Mouse (Mus musculus) C2C12 (cell line): ENCODE measurements around the gene Opn3. TPM values are rescaled to one million over a fixed set of nuclear protein-coding genes. Genes with fewer than 3 reads are reported as not detected.
A peak's percentile ranks its signal among the peaks of the same experiment; 100 is the strongest.

Experiments
- H3K27me3 ChIP-seq: one replicate; pipeline ENCODE4 v1.6.1; 2011; ENCODE audit not compliant: control insufficient read depth, insufficient read depth, insufficient read length
- H3K36me3 ChIP-seq: one replicate; pipeline ENCODE4 v1.6.1; 2011; ENCODE audit not compliant: control insufficient read depth, insufficient read depth
- H3K4me3 ChIP-seq: one replicate; pipeline ENCODE4 v1.5.1; 2011; ENCODE audit warnings: mild to moderate bottlenecking, control low read depth; ENCODE audit not compliant: poor library complexity, insufficient read depth, severe bottlenecking
- H3K79me2 ChIP-seq: one replicate; pipeline ENCODE4 v1.6.1; 2011; ENCODE audit not compliant: control insufficient read depth, insufficient read depth
- H3K79me3 ChIP-seq: one replicate; pipeline ENCODE4 v1.6.1; 2011; ENCODE audit warnings: low read depth, control low read depth
- H3ac ChIP-seq: one replicate; pipeline ENCODE3; 2011; ENCODE audit warnings: low read depth; ENCODE audit not compliant: control insufficient read depth, insufficient read length
- CEBPB ChIP-seq: IDR thresholded peaks from one replicate; pipeline ENCODE4 v1.6.1; 2011; ENCODE audit warnings: low read depth, mild to moderate bottlenecking, control low read depth, moderate library complexity
- CTCF ChIP-seq: IDR thresholded peaks from one replicate; pipeline ENCODE4 v1.5.1; 2011; ENCODE audit not compliant: control insufficient read depth, insufficient read depth, insufficient read length
- FOSL1 ChIP-seq: IDR thresholded peaks from one replicate; pipeline ENCODE4 v1.8.0; 2011; ENCODE audit warnings: mild to moderate bottlenecking, low read length; ENCODE audit not compliant: poor library complexity, insufficient read depth, severe bottlenecking
- MAX ChIP-seq: IDR thresholded peaks from one replicate; pipeline ENCODE4 v1.6.1; 2011; ENCODE audit warnings: mild to moderate bottlenecking, control low read depth
- MYOD1 ChIP-seq: IDR thresholded peaks from one replicate; pipeline ENCODE4 v1.6.1; 2011; ENCODE audit warnings: low read depth; ENCODE audit not compliant: control insufficient read depth, insufficient read length
- MYOG ChIP-seq: IDR thresholded peaks from one replicate; pipeline ENCODE4 v1.6.1; 2011; ENCODE audit not compliant: control insufficient read depth, insufficient read length; ENCODE audit errors: extremely low read depth
- USF1 ChIP-seq: IDR thresholded peaks from one replicate; pipeline ENCODE4 v1.6.1; 2011; ENCODE audit warnings: low read depth, mild to moderate bottlenecking, control low read depth, moderate library complexity
- polyA plus RNA-seq: library from polyadenylated mRNA; unstranded; fragments of >200 nt; fragmentation: generic; extraction: Trizol; gene quantifications from one replicate; pipeline ENCODE4 v1.2.1, GENCODE M21; 2012; ENCODE audit warnings: missing spikeins

Gene Opn3
- polyA plus RNA-seq, 1 experiment: 3.1 TPM

DNA sequence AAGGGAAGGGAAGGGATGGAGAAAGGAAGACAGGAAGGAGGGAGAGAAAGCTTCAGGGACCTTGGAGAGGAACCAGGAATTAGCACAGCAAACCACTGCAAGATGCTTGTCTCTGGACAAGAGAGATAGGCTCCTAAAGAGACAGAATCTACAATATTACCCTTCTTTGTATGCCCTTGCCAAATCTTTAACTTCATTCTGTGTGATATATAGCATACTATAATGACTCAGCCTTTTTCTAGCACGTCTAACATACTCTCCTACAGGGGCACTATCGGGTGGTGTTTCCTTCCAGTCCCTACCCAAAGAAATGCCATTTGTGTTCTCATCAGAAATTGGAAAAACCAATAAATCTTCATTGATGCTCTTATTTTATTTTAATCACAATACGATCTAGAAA lies 61.5 kb downstream of the Opn3 start:
- TF ChIP-seq CEBPB: no peak
- TF ChIP-seq CTCF: no peak
- no peak for TF ChIP-seq MYOD1
- TF ChIP-seq MYOG: no peak
- TF ChIP-seq USF1: no peak
- TF ChIP-seq FOSL1: no peak
- TF ChIP-seq MAX: no peak
- Histone ChIP-seq H3K79me2 (no peaks in the 10 kb centered on the region), H3K4me3 (no peak overlapping the region)

DNA sequence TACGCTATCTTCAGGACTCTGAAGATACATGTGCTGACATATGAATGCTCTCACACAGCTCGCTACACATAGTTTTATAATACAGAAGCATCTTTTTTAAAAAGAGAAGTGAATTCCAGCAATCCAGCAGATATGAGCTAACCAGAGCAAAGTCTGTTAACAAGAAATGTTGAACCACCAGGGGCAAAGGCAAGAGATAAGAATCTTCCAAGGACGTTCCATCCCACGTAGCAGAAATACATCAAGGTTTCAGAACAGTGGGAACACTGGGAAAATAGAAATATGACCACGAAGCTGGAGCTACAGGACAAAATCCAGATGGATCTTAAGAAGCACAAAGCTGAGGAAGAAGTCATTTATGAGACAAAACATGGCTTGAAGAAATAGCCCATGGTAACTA lies 62.2 kb downstream of the Opn3 start:
- Histone ChIP-seq H3K27me3 (no peaks in the 10 kb centered on the region), H3ac (no peak overlapping the region), H3K36me3 (no peaks in the 10 kb centered on the region), H3K4me3 (no peak overlapping the region), H3K79me2 (no peaks in the 10 kb centered on the region), H3K79me3 (no peaks in the 10 kb centered on the region)
- TF ChIP-seq FOSL1: no peak
- no peak for TF ChIP-seq CTCF
- no peak for TF ChIP-seq MYOG
- no peak for TF ChIP-seq MAX
- TF ChIP-seq CEBPB: no peak
- no peak for TF ChIP-seq USF1
- no peak for TF ChIP-seq MYOD1

More for the DNA sequence above, 61.5 kb downstream of the Opn3 start:
- no peak overlapping the region for H3ac ChIP-seq
- no peaks in the 10 kb centered on the region for H3K27me3 ChIP-seq
- no peaks in the 10 kb centered on the region for H3K36me3 ChIP-seq
- H3K79me3 ChIP-seq: no peaks in the 10 kb centered on the region

DNA sequence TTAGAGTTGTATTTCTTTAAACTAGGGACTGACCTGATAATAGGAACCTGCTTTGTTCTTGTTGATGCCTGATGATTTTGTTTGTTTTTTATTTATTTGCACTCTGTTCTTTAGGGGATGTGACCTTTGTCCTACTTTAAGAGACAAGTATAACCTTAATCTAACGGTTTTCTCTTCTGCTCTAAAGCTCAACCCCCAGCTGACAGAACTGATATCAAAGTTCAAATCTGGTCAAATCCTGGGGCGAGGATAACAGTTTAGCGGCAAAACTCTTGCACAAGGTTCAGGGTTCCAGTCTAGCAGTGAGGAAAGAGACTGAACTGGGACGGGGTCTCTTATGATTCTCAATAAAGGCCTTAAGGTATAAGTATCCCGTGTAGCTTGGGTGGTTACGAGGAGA lies 63.3 kb downstream of the Opn3 start:
- H3K79me3 ChIP-seq: peaks cover 7% of the 10 kb centered on the region
- peaks cover 10% of the 10 kb centered on the region for H3K79me2 ChIP-seq
- no peak overlapping the region for H3K4me3 ChIP-seq
- H3ac ChIP-seq: no peak overlapping the region
- H3K27me3 ChIP-seq: no peaks in the 10 kb centered on the region
- TF ChIP-seq FOSL1 (no peak), MYOD1 (no peak), USF1 (no peak), CTCF (no peak), MAX (no peak), CEBPB (no peak), MYOG (no peak)
- H3K36me3 ChIP-seq: no peaks in the 10 kb centered on the region

DNA sequence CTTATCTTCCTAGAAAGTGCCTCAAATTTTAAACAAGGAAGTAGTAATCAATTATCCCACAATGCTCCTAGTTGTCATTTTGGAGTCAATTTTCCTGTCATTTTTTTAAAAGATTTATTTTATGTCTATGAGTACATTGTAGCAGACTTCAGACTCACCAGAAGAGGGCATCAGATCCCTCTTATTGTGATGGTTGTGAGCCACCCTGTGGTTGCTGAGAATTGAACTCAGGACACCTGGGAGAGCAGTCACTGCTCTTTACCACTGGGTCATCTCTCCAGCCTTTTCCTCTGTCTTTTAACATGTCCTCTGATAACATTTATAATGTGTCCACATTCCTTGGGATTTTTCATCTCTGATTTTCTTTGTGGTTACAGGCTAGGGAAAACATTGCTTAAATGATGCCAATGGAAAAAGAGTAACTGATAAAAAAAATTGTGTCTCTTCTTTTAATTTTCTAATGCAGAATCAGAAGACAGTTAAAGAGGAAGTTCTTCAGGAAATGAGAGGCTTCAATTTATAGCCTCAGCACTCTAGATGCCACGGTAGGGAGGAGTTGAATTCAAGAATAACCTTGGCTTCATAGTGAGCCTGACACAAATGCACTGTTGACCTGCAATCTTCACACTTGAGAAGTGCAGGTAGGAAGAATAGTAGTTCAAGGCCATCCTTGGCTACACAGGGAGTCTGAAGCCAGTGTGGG lies 66.4 kb downstream of the Opn3 start:
- Histone ChIP-seq H3K79me3 (peaks cover 26% of the 10 kb centered on the region), H3K4me3 (no peak overlapping the region), H3K79me2 (peaks cover 41% of the 10 kb centered on the region), H3K27me3 (no peaks in the 10 kb centered on the region), H3K36me3 (no peaks in the 10 kb centered on the region), H3ac (no peak overlapping the region)
- TF ChIP-seq CTCF: no peak
- no peak for TF ChIP-seq MYOG
- no peak for TF ChIP-seq MAX
- TF ChIP-seq FOSL1: no peak
- TF ChIP-seq CEBPB: no peak
- no peak for TF ChIP-seq MYOD1
- no peak for TF ChIP-seq USF1

DNA sequence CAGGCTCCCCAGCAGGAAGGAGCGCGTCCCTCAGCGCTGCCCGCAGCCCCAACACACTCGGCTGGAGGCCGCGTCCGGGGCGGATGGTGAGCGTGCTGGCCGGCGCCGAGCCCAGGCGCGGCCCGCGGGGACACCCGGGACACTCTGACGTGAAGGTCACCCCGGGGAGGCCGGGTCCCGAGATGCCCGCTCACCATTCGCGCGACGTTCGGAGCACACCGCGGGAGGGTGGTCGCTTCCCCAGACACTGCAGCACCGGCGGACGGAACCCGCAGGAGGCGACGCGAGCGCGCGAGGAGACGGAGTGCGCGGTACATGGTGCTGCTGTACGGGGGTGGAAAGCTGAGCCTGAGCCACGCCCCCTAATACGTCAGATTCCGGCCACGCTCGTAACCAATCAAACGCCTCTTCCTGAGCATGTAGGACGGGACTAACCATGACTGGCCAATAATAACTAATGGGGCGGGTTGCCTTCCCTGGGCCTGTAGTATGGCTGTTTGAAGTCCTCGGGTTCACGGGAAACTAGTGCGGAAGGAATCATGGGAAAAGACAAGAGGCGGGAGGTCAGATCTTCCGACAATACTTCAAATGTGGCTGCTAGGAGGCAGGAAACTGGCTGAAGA lies 67.2 kb downstream of the Opn3 start, which contains the start of gene Fh1:
Fh1 (minus strand) TSS at position 379 of the 623 bp plus-strand sequence.
- no peaks in the 10 kb centered on the region for H3K36me3 ChIP-seq
- H3K27me3 ChIP-seq: no peaks in the 10 kb centered on the region
- H3K79me2 ChIP-seq: peaks cover 46% of the 10 kb centered on the region
- peaks cover 26% of the 10 kb centered on the region for H3K79me3 ChIP-seq
- H3ac ChIP-seq: peak within 1 kb of the TSS; percentile 98
- TF ChIP-seq MYOD1: no peak
- no peak for TF ChIP-seq USF1
- TF ChIP-seq FOSL1: no peak
- TF ChIP-seq CTCF: no peak
- peak; percentile 68 for TF ChIP-seq MAX
- TF ChIP-seq MYOG: no peak
- peak within 1 kb of the TSS; percentile 79 for H3K4me3 ChIP-seq

DNA sequence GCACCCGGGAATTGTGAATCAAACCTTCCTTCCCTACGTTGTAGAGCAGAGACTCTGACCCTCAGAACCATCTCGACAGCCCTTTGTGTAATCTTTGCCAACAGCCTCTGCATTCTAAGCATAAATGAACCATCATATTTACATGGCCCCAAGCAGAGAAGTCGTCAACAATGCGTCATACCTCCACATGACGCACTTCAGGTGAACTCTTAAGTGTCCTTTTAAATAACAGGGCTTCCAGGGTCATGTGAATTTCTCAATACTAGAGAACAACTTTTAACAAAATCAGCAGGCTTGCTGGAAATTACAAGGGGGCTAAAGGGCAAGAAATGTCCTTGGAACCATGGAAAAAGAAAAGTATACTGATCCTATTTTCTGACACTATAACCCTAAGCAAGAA lies 68.9 kb downstream of the Opn3 start:
- peaks cover 12% of the 10 kb centered on the region for H3K36me3 ChIP-seq
- no peaks in the 10 kb centered on the region for H3K27me3 ChIP-seq
- no peak overlapping the region for H3K4me3 ChIP-seq
- no peak overlapping the region for H3ac ChIP-seq
- peaks cover 46% of the 10 kb centered on the region for H3K79me2 ChIP-seq
- peaks cover 26% of the 10 kb centered on the region for H3K79me3 ChIP-seq
- TF ChIP-seq MYOD1: no peak
- no peak for TF ChIP-seq MAX
- TF ChIP-seq USF1: no peak
- TF ChIP-seq FOSL1: no peak
- no peak for TF ChIP-seq CEBPB
- TF ChIP-seq MYOG: no peak
- no peak for TF ChIP-seq CTCF
